ENCODE assay signal across 26 mouse cellular contexts in genomic region chr11:25473682-25474365, GRCm38 (mm10).
"Had no signal": no experiment of that assay in that cellular context is flagged by ENCODE, and none has a peak within 500 bp of the region (broad histone marks: within the 10 kb centered on the region; RNA-seq: fewer than 3 reads in every experiment).

No protein-coding gene starts in this region.

- H3K4me3 ChIP-seq: gastrocnemius, adult 2 months; heart, embryonic 10.5 days; heart, embryonic 12.5 days; hindbrain, embryonic 13.5 days; hindbrain, embryonic 15.5 days; layer of hippocampus, adult 2 months; left cerebral cortex, adult 2 months; limb, embryonic 10.5 days; limb, embryonic 12.5 days; liver, embryonic 13.5 days; liver, embryonic 15.5 days had no signal

- H3K27me3 ChIP-seq: heart, embryonic 12.5 days; hindbrain, embryonic 13.5 days; hindbrain, embryonic 15.5 days; limb, embryonic 12.5 days; liver, embryonic 13.5 days; liver, embryonic 15.5 days had no signal

- H3K4me1 ChIP-seq: heart, embryonic 10.5 days; heart, embryonic 12.5 days; hindbrain, embryonic 15.5 days; limb, embryonic 10.5 days; limb, embryonic 12.5 days; liver, embryonic 13.5 days; liver, embryonic 15.5 days had no signal

- H3K9ac ChIP-seq: heart, embryonic 12.5 days; hindbrain, embryonic 13.5 days; hindbrain, embryonic 15.5 days; limb, embryonic 12.5 days; liver, embryonic 13.5 days; liver, embryonic 15.5 days; liver, postnatal 0 days had no signal

- H3K36me3 ChIP-seq: heart, embryonic 10.5 days; heart, embryonic 12.5 days; hindbrain, embryonic 13.5 days; hindbrain, embryonic 15.5 days; limb, embryonic 10.5 days; limb, embryonic 12.5 days; liver, embryonic 13.5 days; liver, embryonic 15.5 days had no signal

- ATAC-seq: hindbrain, postnatal 0 days; intestine, embryonic 16.5 days; liver, postnatal 0 days had no signal

- H3K4me2 ChIP-seq: heart, embryonic 12.5 days; hindbrain, embryonic 13.5 days; hindbrain, embryonic 15.5 days; limb, embryonic 12.5 days; liver, embryonic 11.5 days; liver, embryonic 13.5 days; liver, embryonic 15.5 days had no signal

- DNase-seq: gastrocnemius, adult 2 months; gastrocnemius, postnatal 10 days; gastrocnemius, postnatal 25 days; heart, adult 18-20 months; heart, postnatal 10 days; heart, postnatal 4 days; kidney, adult 18-20 months; kidney, adult 8-10 months; kidney, postnatal 10 days; kidney, postnatal 25 days; kidney, postnatal 4 days; liver; liver, embryonic 13.5 days; liver, postnatal 0 days had no signal

- H3K27ac ChIP-seq: gastrocnemius, adult 2 months; heart, embryonic 10.5 days; hindbrain, embryonic 13.5 days; hindbrain, embryonic 15.5 days; hindbrain, postnatal 0 days; layer of hippocampus, adult 2 months; left cerebral cortex, adult 2 months; limb, embryonic 10.5 days; limb, embryonic 12.5 days; liver, embryonic 13.5 days; liver, embryonic 15.5 days had no signal

- H3K9me3 ChIP-seq: heart, embryonic 10.5 days; heart, embryonic 12.5 days; hindbrain, embryonic 13.5 days; hindbrain, embryonic 15.5 days; limb, embryonic 10.5 days; limb, embryonic 12.5 days; liver, embryonic 13.5 days; liver, embryonic 15.5 days had no signal
